29 mouse cellular contexts compared by ENCODE assay signal in genomic region chr11:67103256-67103655, GRCm38 (mm10). TPM values are rescaled to one million over a fixed set of nuclear protein-coding genes. Genes with fewer than 3 reads are reported as not detected.
"Had no signal": no experiment of that assay in that cellular context is flagged by ENCODE, and none has a peak within 500 bp of the region (broad histone marks: within the 10 kb centered on the region; RNA-seq: fewer than 3 reads in every experiment).

No protein-coding gene starts in this region.

- H3K4me3 ChIP-seq: heart, embryonic 10.5 days; heart, embryonic 12.5 days; hindbrain, embryonic 10.5 days; hindbrain, embryonic 12.5 days; intestine, embryonic 15.5 days; kidney, embryonic 15.5 days; limb, embryonic 13.5 days; limb, embryonic 15.5 days; liver, embryonic 12.5 days had no signal

- DNase-seq: gastrocnemius, postnatal 10 days; gastrocnemius, postnatal 25 days; heart, adult 18-20 months; heart, postnatal 10 days; heart, postnatal 4 days; kidney, adult 11 months; kidney, adult 2 months; kidney, adult 9 months; kidney, postnatal 14 days; kidney, postnatal 36 days; layer of hippocampus, adult 9-11 months; layer of hippocampus, postnatal 36 days; left cerebral cortex, postnatal 4 days had no signal

- H3K9ac ChIP-seq: heart, embryonic 12.5 days; hindbrain, embryonic 12.5 days; hindbrain, embryonic 14.5 days; intestine, embryonic 15.5 days; kidney, embryonic 15.5 days; limb, embryonic 13.5 days; limb, embryonic 15.5 days; liver, embryonic 12.5 days had no signal

- H3K4me2 ChIP-seq: heart, embryonic 12.5 days; hindbrain, embryonic 12.5 days; hindbrain, embryonic 14.5 days; intestine, embryonic 15.5 days; kidney, embryonic 15.5 days; limb, embryonic 13.5 days; limb, embryonic 15.5 days; liver, embryonic 12.5 days had no signal

- H3K27me3 ChIP-seq: intestine, embryonic 15.5 days; limb, embryonic 15.5 days had no signal

- H3K4me1 ChIP-seq: intestine, embryonic 15.5 days; kidney, embryonic 15.5 days; liver, embryonic 12.5 days had no signal

- H3K9me3 ChIP-seq: heart, embryonic 10.5 days; heart, embryonic 12.5 days; hindbrain, embryonic 10.5 days; hindbrain, embryonic 12.5 days; intestine, embryonic 15.5 days; kidney, embryonic 15.5 days; limb, embryonic 13.5 days; limb, embryonic 15.5 days; liver, embryonic 12.5 days had no signal

- H3K27ac ChIP-seq: heart, embryonic 10.5 days; hindbrain, embryonic 10.5 days; hindbrain, embryonic 12.5 days; hindbrain, embryonic 14.5 days; intestine, embryonic 15.5 days; kidney, embryonic 15.5 days; kidney, postnatal 0 days; limb, embryonic 13.5 days; limb, embryonic 15.5 days; liver, embryonic 12.5 days had no signal

- ATAC-seq: hindbrain, embryonic 16.5 days; inflammation-experienced regulatory T-cells, adult 6 months; intestine, embryonic 15.5 days; liver, embryonic 12.5 days had no signal

- H3K36me3 ChIP-seq: heart, embryonic 10.5 days; heart, embryonic 12.5 days; hindbrain, embryonic 10.5 days; hindbrain, embryonic 12.5 days; intestine, embryonic 15.5 days; kidney, embryonic 15.5 days; limb, embryonic 13.5 days; limb, embryonic 15.5 days; liver, embryonic 12.5 days had no signal

RNA-seq across cellular contexts. Expression of gene Myh3, which starts 25.2 kb away (rescaled TPM):
- total RNA-seq: granulocyte monocyte progenitor cell, adult 5-6 weeks; heart, postnatal 25 days; liver, adult 2 months had no signal
- polyA plus RNA-seq: liver, adult 2 months had no signal
